In the genomic region with DNA sequence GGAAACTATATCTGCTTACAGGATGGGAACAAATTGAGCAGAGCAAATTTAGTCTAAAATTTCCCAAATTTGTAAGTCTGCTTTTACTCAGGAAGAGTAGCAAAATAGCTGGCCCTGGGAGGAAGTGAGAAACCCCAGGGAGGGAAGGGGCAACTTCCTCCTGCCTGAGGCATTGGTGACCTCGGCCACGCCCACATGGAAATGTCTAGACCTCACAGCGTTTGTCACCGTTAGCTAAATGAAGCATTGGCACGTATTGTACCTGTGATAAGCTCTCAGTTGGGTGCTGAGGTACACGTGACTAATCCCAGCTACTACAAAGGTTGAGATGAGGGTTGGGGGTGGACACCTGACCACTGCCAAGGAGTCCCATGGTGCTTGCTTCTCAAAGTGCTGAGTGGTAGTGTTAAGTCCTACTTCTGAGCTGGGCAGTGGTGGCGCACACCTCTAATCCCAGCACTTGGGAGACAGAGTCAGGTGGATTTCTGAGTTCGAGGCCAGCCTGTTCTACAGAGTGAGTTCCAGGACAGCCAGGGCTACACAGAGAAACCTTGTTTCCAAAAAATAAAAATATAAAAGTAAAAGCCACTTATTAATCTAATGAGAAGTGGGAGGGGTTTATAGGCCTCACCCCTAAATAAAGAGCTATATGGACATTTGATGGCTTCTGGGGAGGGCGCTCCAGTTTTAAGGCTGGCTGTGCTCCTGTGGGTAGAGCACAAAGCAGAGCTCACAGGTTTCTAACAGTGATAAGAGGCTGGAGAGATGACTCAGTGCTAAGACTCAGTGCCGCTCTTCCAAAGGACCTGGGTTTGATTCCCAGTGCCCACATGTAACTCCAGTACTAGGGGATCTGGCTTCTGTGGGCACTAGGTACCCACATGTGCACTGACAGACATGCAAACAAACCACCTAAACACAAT, we compare ENCODE assay signal across 1 mouse cellular context.
TF ChIP-seq lines count a peak whose summit lies in the region.

No protein-coding gene starts in this region.

TF ChIP-seq in CH12.LX, 34 proteins besides CTCF, POLR2A, EP300 and RAD21 (continued from another document):
- no peak for TF ChIP-seq JUN (IDR thresholded peaks at IDR 0.05; ENCODE audit: insufficient read depth, low read depth, low read length)
- TF ChIP-seq ETS1 (conservative IDR thresholded peaks at IDR 0.05; ENCODE audit: low read depth, low read length), result peak; percentile 57
- TF ChIP-seq BHLHE40 (IDR thresholded peaks at IDR 0.05; ENCODE audit: low read depth, low read length), result peak; percentile 91
- TF ChIP-seq ZNF384 (IDR thresholded peaks at IDR 0.05; ENCODE audit: low read depth, low read length), result no peak
- TF ChIP-seq UBTF (IDR thresholded peaks at IDR 0.05; ENCODE audit: low read depth, low read length), result no peak
- TF ChIP-seq JUND (conservative IDR thresholded peaks at IDR 0.05; ENCODE audit: low read depth, low read length), result no peak
- 0 out of 2 replicates have a peak, but pooled peaks have one; percentile 6 for TF ChIP-seq NELFE (IDR thresholded peaks at IDR 0.05; ENCODE audit: low read depth, low read length)
- no peak for TF ChIP-seq CHD1 (IDR thresholded peaks at IDR 0.05; ENCODE audit: low read depth, low read length)
- TF ChIP-seq IRF4 (IDR thresholded peaks at IDR 0.05; ENCODE audit: low read depth, low read length), result peak; percentile 90
- TF ChIP-seq SMC3 (IDR thresholded peaks at IDR 0.05; ENCODE audit: low read depth, low read length), result no peak
- peak; percentile 50 for TF ChIP-seq ELF1 (IDR thresholded peaks at IDR 0.05; ENCODE audit: low read depth, low read length)
- peak; percentile 72; the same call in 1 of the 2 replicates for TF ChIP-seq TBP (conservative IDR thresholded peaks at IDR 0.05; ENCODE audit: low read depth, low read length)
- no peak for TF ChIP-seq NRF1 (IDR thresholded peaks at IDR 0.05; ENCODE audit: low read depth, low read length)
TF ChIP-seq in CH12.LX: peak in this region for 16.
